Mouse (Mus musculus) limb, embryonic 11.5 days (tissue): ENCODE measurements at regions not wholly inside any gene's neighbourhood (a gene's known extent, or its start where the extent isn't known, plus 50 kb on each side); places are given as distances from the start of the nearest gene placed in this dataset.

ENCODE experiments used
- ATAC-seq: fragments of 200-750 bp; cut with Nextera tagmentation; 2 replicates; pipeline ENCODE4 v1.8.0; 2017; ENCODE audit warnings: low read depth; ENCODE audit not compliant: insufficient number of reproducible peaks, low FRiP score, low TSS enrichment
- DNase-seq: peaks from one replicate; pipeline ENCODE4 v3.0.0-alpha.2; 2015; ENCODE audit warnings: low spot score
- H3K27ac ChIP-seq: fragments of 300-500 bp; sonication (generic); replicated peaks from 2 replicates; pipeline ENCODE4 v1.5.1; 2014; ENCODE audit warnings: low read depth, mild to moderate bottlenecking, low read length
- H3K27me3 ChIP-seq: fragments of 300-500 bp; sonication (generic); 2 replicates; pipeline ENCODE4 v1.6.1; 2014; ENCODE audit warnings: mild to moderate bottlenecking, low read length, mixed read lengths; ENCODE audit not compliant: control insufficient read depth, insufficient read depth
- H3K36me3 ChIP-seq: fragments of 300-500 bp; sonication (generic); 2 replicates; pipeline ENCODE4 v1.6.1; 2014; ENCODE audit warnings: mild to moderate bottlenecking, low read length, moderate library complexity, mixed read lengths; ENCODE audit not compliant: control insufficient read depth, insufficient read depth
- H3K4me1 ChIP-seq: fragments of 300-500 bp; sonication (generic); 2 replicates; pipeline ENCODE4 v1.6.1; 2014; ENCODE audit warnings: low read length, mixed read lengths; ENCODE audit not compliant: control insufficient read depth, insufficient read depth
- H3K4me2 ChIP-seq: fragments of 300-500 bp; sonication (generic); 2 replicates; pipeline ENCODE4 v1.6.1; 2014; ENCODE audit warnings: low read depth, mild to moderate bottlenecking, moderate library complexity; ENCODE audit not compliant: severe bottlenecking
- H3K4me3 ChIP-seq: fragments of 300-500 bp; sonication (generic); 2 replicates; pipeline ENCODE4 v1.5.1; 2014; ENCODE audit warnings: low read depth, low read length
- H3K9ac ChIP-seq: fragments of 300-500 bp; sonication (generic); 2 replicates; pipeline ENCODE4 v1.6.1; 2014; ENCODE audit warnings: mild to moderate bottlenecking, low read length
- H3K9me3 ChIP-seq: fragments of 300-500 bp; sonication (generic); 2 replicates; pipeline ENCODE4 v1.6.1; 2016; ENCODE audit warnings: low read length; ENCODE audit not compliant: control insufficient read depth
- WGBS: fragments of 180-500 bp; shearing (Covaris S2); extraction: QIAGEN DNeasy Blood & Tissue Kit; methylation state at CpG from one replicate; pipeline ENCODE4 v1.1.7; 2014; 5-methylcytosine and 5-hydroxymethylcytosine counted together

DNA sequence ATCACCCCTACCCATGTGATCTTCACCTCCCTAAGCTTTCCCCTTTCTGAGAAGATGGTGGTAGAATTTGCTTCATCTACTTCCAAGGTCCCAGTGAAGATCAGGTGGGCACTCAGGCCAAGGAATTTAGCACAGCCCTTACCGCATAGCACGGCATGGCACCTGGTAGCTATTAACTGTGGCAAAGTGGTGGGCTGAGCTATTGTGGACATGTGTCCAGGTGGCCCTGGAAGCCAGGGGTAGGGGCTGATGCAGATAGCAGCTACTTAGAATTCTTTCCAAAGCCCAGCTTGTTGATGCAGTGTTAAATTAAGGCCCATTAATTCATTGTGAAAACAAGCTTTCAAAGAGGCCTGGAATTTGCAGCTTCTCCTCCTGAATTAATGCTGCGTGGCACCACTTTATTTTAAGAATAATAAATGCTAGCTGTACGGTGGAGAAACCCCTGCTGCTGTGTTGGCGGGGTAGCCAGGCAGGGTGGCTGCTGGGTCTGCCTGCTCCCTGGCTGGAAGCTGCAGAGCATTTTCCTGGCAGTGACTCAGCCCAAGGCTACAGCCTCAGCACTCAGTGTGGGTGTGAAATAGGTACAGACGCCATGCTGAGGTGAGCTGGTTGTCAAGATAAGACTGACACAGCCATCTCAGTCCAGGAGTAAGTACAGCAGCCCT is 208.4 kb upstream of the Wscd1 start:
- DNase-seq (no peak), ATAC-seq (no peak)
- Histone ChIP-seq H3K9me3 (no peaks in the 10 kb centered on the region), H3K9ac (no peak overlapping the region), H3K4me1 (no peaks in the 10 kb centered on the region), H3K4me2 (no peak overlapping the region), H3K27ac (no peak overlapping the region), H3K4me3 (no peak overlapping the region), H3K27me3 (no peaks in the 10 kb centered on the region), H3K36me3 (no peaks in the 10 kb centered on the region)
- WGBS = 48% methylated on average over 6 of the region's 6 CpGs

DNA sequence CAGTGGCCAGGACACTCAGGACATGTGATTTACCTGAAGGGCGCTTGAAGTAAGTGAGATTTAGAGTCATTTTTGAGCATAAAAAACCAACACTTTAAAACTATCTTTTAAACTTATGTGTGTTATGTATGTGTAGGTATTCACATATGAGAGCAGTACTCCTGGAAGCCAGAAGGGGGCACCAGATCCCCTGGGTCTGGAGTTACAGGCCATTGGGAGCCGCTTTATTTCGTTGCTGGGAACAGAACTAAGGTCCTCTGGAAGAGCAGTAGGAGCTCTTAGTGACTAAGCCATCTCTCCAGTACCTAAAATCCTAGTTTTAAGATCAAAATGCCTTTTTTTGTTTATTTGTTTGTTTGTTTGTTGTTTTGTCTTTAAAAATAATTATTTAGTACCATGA is 192.3 kb upstream of the Wscd1 start:
- H3K27ac ChIP-seq = no peak overlapping the region
- H3K4me2 ChIP-seq = no peak overlapping the region
- DNase-seq (no peak), ATAC-seq (no peak)
- H3K4me3 ChIP-seq = no peak overlapping the region
- no peaks in the 10 kb centered on the region for H3K36me3 ChIP-seq
- 87% methylated on average over 3 of the region's 3 CpGs for WGBS
- no peak overlapping the region for H3K9ac ChIP-seq
- H3K4me1 ChIP-seq = no peaks in the 10 kb centered on the region
- no peaks in the 10 kb centered on the region for H3K27me3 ChIP-seq
- no peaks in the 10 kb centered on the region for H3K9me3 ChIP-seq

DNA sequence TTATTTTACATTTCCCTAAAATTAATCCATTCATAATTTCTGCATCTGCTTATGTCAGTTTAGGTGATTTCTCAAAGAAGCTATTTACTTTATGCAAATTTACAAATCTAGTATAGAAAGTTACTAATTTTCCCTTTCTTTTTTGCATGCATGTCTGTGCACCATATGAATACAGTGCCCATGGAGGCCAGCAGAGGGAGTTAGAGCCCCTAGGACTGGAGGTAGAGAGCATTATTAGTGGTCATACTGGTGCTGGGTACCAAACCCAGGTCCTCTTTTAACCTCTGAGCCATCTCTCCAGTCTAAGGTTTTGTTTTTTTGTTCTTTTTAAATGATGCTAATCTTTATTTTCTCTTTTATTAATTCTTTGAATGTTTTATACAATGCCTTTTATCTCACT is 184.9 kb upstream of the Wscd1 start:
- Histone ChIP-seq H3K36me3 (no peaks in the 10 kb centered on the region), H3K4me3 (no peak overlapping the region), H3K9me3 (no peaks in the 10 kb centered on the region), H3K4me2 (no peak overlapping the region), H3K9ac (no peak overlapping the region), H3K4me1 (no peaks in the 10 kb centered on the region), H3K27ac (no peak overlapping the region), H3K27me3 (no peaks in the 10 kb centered on the region)
- DNase-seq (no peak), ATAC-seq (no peak)

- no peak overlapping the region for H3K4me3 ChIP-seq
- H3K36me3 ChIP-seq = no peaks in the 10 kb centered on the region
- no peak overlapping the region for H3K4me2 ChIP-seq
- DNase-seq = no peak
- ATAC-seq = no peak
- no peaks in the 10 kb centered on the region for H3K4me1 ChIP-seq
- H3K9me3 ChIP-seq = no peaks in the 10 kb centered on the region
- no peaks in the 10 kb centered on the region for H3K27me3 ChIP-seq
- no peak overlapping the region for H3K27ac ChIP-seq
- H3K9ac ChIP-seq = no peak overlapping the region
- WGBS = 76% methylated on average over 5 of the region's 5 CpGs
Observed at GRCm38 (mm10) chr11:71576801-71577200, 172.9 kb upstream of the Wscd1 start.

GRCm38 (mm10) chr11:71581775-71582174 is 167.9 kb upstream of the Wscd1 start:
- H3K9ac ChIP-seq = no peak overlapping the region
- no peaks in the 10 kb centered on the region for H3K9me3 ChIP-seq
- H3K4me1 ChIP-seq = no peaks in the 10 kb centered on the region
- no peaks in the 10 kb centered on the region for H3K27me3 ChIP-seq
- 59% methylated on average over 2 of the region's 2 CpGs for WGBS
- DNase-seq (no peak), ATAC-seq (no peak)
- H3K36me3 ChIP-seq = no peaks in the 10 kb centered on the region
- no peak overlapping the region for H3K4me2 ChIP-seq
- H3K4me3 ChIP-seq = no peak overlapping the region
- H3K27ac ChIP-seq = no peak overlapping the region

- Histone ChIP-seq H3K36me3 (no peaks in the 10 kb centered on the region), H3K4me2 (no peak overlapping the region), H3K27me3 (no peaks in the 10 kb centered on the region), H3K27ac (no peak overlapping the region), H3K4me1 (no peaks in the 10 kb centered on the region), H3K4me3 (no peak overlapping the region), H3K9ac (no peak overlapping the region), H3K9me3 (no peaks in the 10 kb centered on the region)
- no peak for DNase-seq
- 87% methylated on average over 6 of the region's 6 CpGs for WGBS
- ATAC-seq = no peak
Observed at GRCm38 (mm10) chr11:71591014-71591413, 158.7 kb upstream of the Wscd1 start.

GRCm38 (mm10) chr11:71594250-71594847 is 155.4 kb upstream of the Wscd1 start:
- Histone ChIP-seq H3K4me2 (no peak overlapping the region), H3K4me3 (no peak overlapping the region), H3K4me1 (no peaks in the 10 kb centered on the region), H3K27me3 (no peaks in the 10 kb centered on the region), H3K9ac (no peak overlapping the region), H3K27ac (no peak overlapping the region), H3K36me3 (no peaks in the 10 kb centered on the region), H3K9me3 (no peaks in the 10 kb centered on the region)
- 80% methylated on average over 6 of the region's 6 CpGs for WGBS
- DNase-seq (no peak), ATAC-seq (no peak)

DNA sequence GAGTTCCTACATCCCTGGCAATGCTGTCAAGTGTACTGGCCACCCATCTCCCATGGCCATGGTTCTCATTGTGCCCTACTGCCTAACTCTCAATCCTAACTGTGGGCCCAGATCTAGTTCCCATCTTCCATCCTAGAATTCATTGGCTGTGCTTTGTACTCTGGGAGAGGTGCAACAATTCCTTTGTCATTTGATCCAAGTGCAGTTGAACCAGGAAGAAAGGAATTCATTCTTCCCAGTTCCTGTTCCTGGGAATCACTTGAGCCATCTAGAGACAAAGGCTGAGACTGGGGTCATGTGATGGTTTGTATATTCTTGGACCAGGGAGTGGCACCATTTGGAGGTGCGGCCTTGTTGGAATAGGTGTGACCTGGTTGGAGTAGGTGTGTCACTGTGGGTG is 152.0 kb upstream of the Wscd1 start:
- WGBS = 88% methylated on average over 1 of the region's 1 CpGs
- no peaks in the 10 kb centered on the region for H3K4me1 ChIP-seq
- no peaks in the 10 kb centered on the region for H3K9me3 ChIP-seq

DNA sequence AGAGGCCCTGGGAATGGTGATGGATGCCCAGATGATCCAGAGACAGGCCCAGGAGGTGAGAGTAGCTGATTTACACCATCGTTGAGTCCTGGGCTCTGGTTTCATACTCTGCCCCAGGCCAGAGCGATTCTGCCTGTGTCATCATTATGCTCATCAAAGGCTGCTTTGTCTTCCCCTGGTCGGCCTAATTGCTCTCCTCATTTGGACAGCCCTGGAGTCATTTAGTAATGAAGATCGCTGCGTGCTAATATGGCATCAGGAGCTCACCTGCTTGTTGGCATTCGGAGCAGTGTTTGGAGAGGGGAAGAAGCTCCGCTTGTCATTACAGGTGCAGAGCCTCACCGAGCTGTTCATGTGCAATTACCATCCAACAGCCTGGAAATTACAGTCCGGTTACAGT is 138.9 kb upstream of the Wscd1 start:
- no peak for DNase-seq
- Histone ChIP-seq H3K27me3 (no peaks in the 10 kb centered on the region), H3K27ac (no peak overlapping the region), H3K4me1 (no peaks in the 10 kb centered on the region), H3K4me2 (no peak overlapping the region), H3K9me3 (no peaks in the 10 kb centered on the region), H3K4me3 (no peak overlapping the region), H3K9ac (no peak overlapping the region), H3K36me3 (no peaks in the 10 kb centered on the region)
- no peak for ATAC-seq
- 68% methylated on average over 9 of the region's 9 CpGs for WGBS

More for the DNA sequence above, 152.0 kb upstream of the Wscd1 start:
- no peak overlapping the region for H3K27ac ChIP-seq
- no peaks in the 10 kb centered on the region for H3K27me3 ChIP-seq
- no peak overlapping the region for H3K9ac ChIP-seq
- no peak overlapping the region for H3K4me2 ChIP-seq
- no peaks in the 10 kb centered on the region for H3K36me3 ChIP-seq
- DNase-seq (no peak), ATAC-seq (no peak)
- H3K4me3 ChIP-seq = no peak overlapping the region
